ENCODE assay signal across 8 mouse cellular contexts in genomic region chr4:4729427-4729826, GRCm38 (mm10).
DNase-seq lines count a peak whose midpoint lies in the region; ATAC-seq and TF ChIP-seq lines count a peak whose summit lies in the region.

No protein-coding gene starts in this region.

- peak; percentile 14 for DNase-seq in adrenal gland, postnatal 10 days
- DNase-seq in adrenal gland, adult 8-10 months = no peak
- peak; percentile 13 to 23 for DNase-seq in left cerebral cortex, adult 18-20 months (ENCODE audit: low spot score in 2 of 2)
- no peak for DNase-seq in left cerebral cortex, adult 11 months (ENCODE audit: low spot score)
- peak; percentile 57 for DNase-seq in MEL (ENCODE audit: low read depth, low spot score)
- no peak for DNase-seq in spleen, postnatal 14 days (ENCODE audit: low spot score in 2 of 2)
- no peak for DNase-seq in right cerebral cortex, postnatal 25 days

- no peak for TF ChIP-seq POLR2A in MEL (IDR thresholded peaks at IDR 0.05; ENCODE audit: control insufficient read depth in 1 of 2, insufficient read depth in 1 of 2, low read depth in 1 of 2, low read length in 2 of 2, poor library complexity in 1 of 2)

- no peak for TF ChIP-seq EP300 in MEL (IDR thresholded peaks at IDR 0.05; ENCODE audit: low read depth in 1 of 2, low read length in 2 of 2)

- 68% methylated on average over 3 of the region's 3 CpGs for WGBS in hindbrain, embryonic 15.5 days

- H3K9ac ChIP-seq in MEL (ENCODE audit: control insufficient read depth, low read depth, low read length, poor library complexity, severe bottlenecking) = no peak overlapping the region
- H3K9ac ChIP-seq in hindbrain, embryonic 15.5 days = no peak overlapping the region

- H3K4me3 ChIP-seq in MEL (ENCODE audit: control insufficient read depth in 1 of 2, insufficient read depth in 1 of 2, low read depth in 2 of 2, low read length in 2 of 2) = no peak overlapping the region
- no peak overlapping the region for H3K4me3 ChIP-seq in hindbrain, embryonic 15.5 days

- H3K4me1 ChIP-seq in MEL (ENCODE audit: control insufficient read depth in 1 of 2, insufficient read depth in 2 of 2, low read length in 2 of 2) = no peaks in the 10 kb centered on the region
- no peaks in the 10 kb centered on the region for H3K4me1 ChIP-seq in hindbrain, embryonic 15.5 days (replicated peaks)

- TF ChIP-seq RAD21 in MEL (IDR thresholded peaks at IDR 0.05; ENCODE audit: low read depth, low read length) = peak; percentile 56

- H3K4me2 ChIP-seq in hindbrain, embryonic 15.5 days = no peak overlapping the region

- H3K79me2 ChIP-seq in MEL (ENCODE audit: control insufficient read depth, insufficient read depth, low read length, poor library complexity) = no peaks in the 10 kb centered on the region

- no peaks in the 10 kb centered on the region for H3K36me3 ChIP-seq in MEL (ENCODE audit: control insufficient read depth in 1 of 2, insufficient read depth in 2 of 2, low read length in 2 of 2)
- no peaks in the 10 kb centered on the region for H3K36me3 ChIP-seq in hindbrain, embryonic 15.5 days

- H3K27ac ChIP-seq in MEL (ENCODE audit: control insufficient read depth, low read depth, low read length) = no peak overlapping the region
- no peak overlapping the region for H3K27ac ChIP-seq in hindbrain, embryonic 15.5 days (replicated peaks)

- TF ChIP-seq CTCF in MEL (IDR thresholded peaks at IDR 0.05 in 2 of 3, conservative IDR thresholded peaks at IDR 0.05 in 1 of 3; ENCODE audit: control insufficient read depth in 1 of 3, insufficient read depth in 1 of 3, low read depth in 2 of 3, low read length in 3 of 3, poor library complexity in 1 of 3, severe bottlenecking in 1 of 3) = peak; percentile 34 to 64 (median 51); a peak in 5 of 6 replicates

- peak; percentile 45; the same call in 1 of the 2 replicates for ATAC-seq in hindbrain, embryonic 15.5 days (ENCODE audit: low FRiP score, low read depth)

- H3K9me3 ChIP-seq in MEL (replicated peaks; ENCODE audit: insufficient read depth, low read length) = no peaks in the 10 kb centered on the region
- no peaks in the 10 kb centered on the region for H3K9me3 ChIP-seq in hindbrain, embryonic 15.5 days

- H3K27me3 ChIP-seq in MEL (ENCODE audit: control insufficient read depth in 1 of 2, insufficient read depth in 2 of 2, low read length in 2 of 2) = no peaks in the 10 kb centered on the region
- H3K27me3 ChIP-seq in hindbrain, embryonic 15.5 days = no peaks in the 10 kb centered on the region

TF ChIP-seq in MEL, 35 proteins besides CTCF, POLR2A, EP300 and RAD21:
- TF ChIP-seq E2F4 (IDR thresholded peaks at IDR 0.05; ENCODE audit: borderline replicate concordance, low read depth, low read length) = no peak
- no peak for TF ChIP-seq MYB (IDR thresholded peaks at IDR 0.05; ENCODE audit: low read depth, low read length)
- no peak; the same call in 1 of the 2 replicates for TF ChIP-seq USF1 (IDR thresholded peaks at IDR 0.05; ENCODE audit: low read depth, low read length)
- TF ChIP-seq MAX (IDR thresholded peaks at IDR 0.05; ENCODE audit: low read length) = peak; percentile 40; the same call in 1 of the 2 replicates
- no peak for TF ChIP-seq HCFC1 (IDR thresholded peaks at IDR 0.05; ENCODE audit: low read depth, low read length)
- TF ChIP-seq TAL1 (IDR thresholded peaks at IDR 0.05; ENCODE audit: low read length) = no peak
- TF ChIP-seq GATA1 (IDR thresholded peaks at IDR 0.05; ENCODE audit: low read depth, low read length) = no peak
- no peak for TF ChIP-seq UBTF (IDR thresholded peaks at IDR 0.05; ENCODE audit: borderline replicate concordance, insufficient read depth, low read depth, low read length)
- no peak for TF ChIP-seq NRF1 (IDR thresholded peaks at IDR 0.05; ENCODE audit: insufficient read depth, low read depth, low read length, poor library complexity, severe bottlenecking)
- TF ChIP-seq MAZ (IDR thresholded peaks at IDR 0.05; ENCODE audit: low read depth, low read length) = no peak
- peak; percentile 25; the same call in 1 of the 2 replicates for TF ChIP-seq ZC3H11A (IDR thresholded peaks at IDR 0.05; ENCODE audit: low read depth, low read length)
- peak; percentile 77 for TF ChIP-seq SMC3 (IDR thresholded peaks at IDR 0.05; ENCODE audit: low read depth, low read length)

Comparison
In these comparisons a context has a peak if more than half of its experiments do, and no peak if none do; other contexts are left out.
1. DNase-seq: peak in adrenal gland, postnatal 10 days (single experiment), left cerebral cortex, adult 18-20 months (2 of 2) and MEL (single experiment); none in adrenal gland, adult 8-10 months (single experiment), left cerebral cortex, adult 11 months (single experiment), spleen, postnatal 14 days (0 of 2) and right cerebral cortex, postnatal 25 days (single experiment).